Mouse (Mus musculus) lung, adult 2 months (tissue): ENCODE results near the gene Olfr967.

Experiments used
- CTCF ChIP-seq: fragments of 200-500 bp; IDR thresholded peaks from 2 replicates; pipeline ENCODE4 v1.5.1; 2011; ENCODE audit warnings: mild to moderate bottlenecking, low read length, control low read depth; ENCODE audit not compliant: insufficient read depth
- POLR2A ChIP-seq: fragments of 200-500 bp; IDR thresholded peaks from 2 replicates; pipeline ENCODE4 v1.6.1; 2011; ENCODE audit warnings: low read depth, mild to moderate bottlenecking, control low read depth, low read length, borderline replicate concordance; ENCODE audit errors: extremely low read depth

DNA sequence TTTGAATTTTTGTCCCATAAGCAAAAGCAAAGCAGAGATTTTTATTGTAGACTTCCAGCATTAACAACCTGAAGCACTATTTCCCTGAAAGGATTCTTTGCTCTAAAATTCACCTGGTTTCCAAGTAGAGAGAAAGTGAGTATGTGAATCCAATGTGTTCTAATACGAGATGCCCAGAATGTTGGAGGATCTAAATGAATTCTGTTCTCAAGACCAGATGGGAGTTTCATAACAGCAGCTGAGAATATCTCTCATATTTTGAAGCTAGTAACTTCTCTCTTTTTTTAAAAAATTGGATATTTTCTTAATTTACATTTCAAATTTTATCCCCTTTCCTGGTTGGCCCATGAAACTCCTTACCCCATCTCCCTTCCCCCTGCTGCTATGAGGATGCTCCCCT lies 379 bp downstream of the Olfr967 start:
- no peak for TF ChIP-seq CTCF
- TF ChIP-seq POLR2A: no peak
